Mouse (Mus musculus): ENCODE data around the gene Cdh13.
A peak's percentile ranks its signal among the peaks of the same experiment; 100 is the strongest.

Gene Cdh13

GRCm38 (mm10) chr8:118582185-118582584 is 298.7 kb downstream of the Cdh13 start:
- DNase-seq = no peak

- DNase-seq = no peak
Observed at GRCm38 (mm10) chr8:118587981-118588380, 304.4 kb downstream of the Cdh13 start.

- no peak for DNase-seq
Observed at GRCm38 (mm10) chr8:118596816-118597215, 313.3 kb downstream of the Cdh13 start.

- no peak for DNase-seq
Observed at GRCm38 (mm10) chr8:118601376-118601775, 317.8 kb downstream of the Cdh13 start.

GRCm38 (mm10) chr8:118602074-118602473 is 318.5 kb downstream of the Cdh13 start:
- DNase-seq = peak; percentile 12

GRCm38 (mm10) chr8:118611551-118611950 is 328.0 kb downstream of the Cdh13 start:
- no peak for DNase-seq

GRCm38 (mm10) chr8:118618195-118618594 is 334.7 kb downstream of the Cdh13 start:
- no peak for DNase-seq

- no peak for DNase-seq
Observed at GRCm38 (mm10) chr8:118626425-118626824, 342.9 kb downstream of the Cdh13 start.

- DNase-seq = no peak
Observed at GRCm38 (mm10) chr8:118627737-118628136, 344.2 kb downstream of the Cdh13 start.

GRCm38 (mm10) chr8:118628702-118629101 is 345.2 kb downstream of the Cdh13 start:
- no peak for DNase-seq

GRCm38 (mm10) chr8:118635296-118636060 is 351.9 kb downstream of the Cdh13 start:
- no peak for DNase-seq

GRCm38 (mm10) chr8:118639606-118640005 is 356.1 kb downstream of the Cdh13 start:
- DNase-seq = peak; percentile 14

- DNase-seq = no peak
Observed at GRCm38 (mm10) chr8:118641799-118642198, 358.3 kb downstream of the Cdh13 start.

GRCm38 (mm10) chr8:118648801-118649537 is 365.4 kb downstream of the Cdh13 start:
- no peak for DNase-seq

GRCm38 (mm10) chr8:118649981-118650380 is 366.4 kb downstream of the Cdh13 start:
- no peak for DNase-seq

GRCm38 (mm10) chr8:118662001-118662829 is 378.7 kb downstream of the Cdh13 start:
- DNase-seq = peak; percentile 9

- DNase-seq = no peak
Observed at GRCm38 (mm10) chr8:118665081-118665480, 381.5 kb downstream of the Cdh13 start.

GRCm38 (mm10) chr8:118667736-118668135 is 384.2 kb downstream of the Cdh13 start:
- DNase-seq = no peak

- DNase-seq = no peak
Observed at GRCm38 (mm10) chr8:118676233-118676632, 392.7 kb downstream of the Cdh13 start.

GRCm38 (mm10) chr8:118679347-118679746 is 395.8 kb downstream of the Cdh13 start:
- DNase-seq = no peak

GRCm38 (mm10) chr8:118683386-118683785 is 399.9 kb downstream of the Cdh13 start:
- no peak for DNase-seq

- no peak for DNase-seq
Observed at GRCm38 (mm10) chr8:118685863-118686262, 402.3 kb downstream of the Cdh13 start.

GRCm38 (mm10) chr8:118689849-118690248 is 406.3 kb downstream of the Cdh13 start:
- no peak for DNase-seq
